Comparison of ENCODE assay signal across 8 mouse cellular contexts in genomic region chr17:27819011-27819410, GRCm38 (mm10). TPM values are rescaled to one million over a fixed set of nuclear protein-coding genes. Genes with fewer than 3 reads are reported as not detected.
DNase-seq lines count a peak whose midpoint lies in the region; ATAC-seq lines count a peak whose summit lies in the region.

No protein-coding gene starts in this region.

- H3K36me3 ChIP-seq in hindbrain, embryonic 13.5 days: no peaks in the 10 kb centered on the region
- no peaks in the 10 kb centered on the region for H3K36me3 ChIP-seq in midbrain, embryonic 13.5 days

- peak overlapping the region; percentile 93 for H3K9ac ChIP-seq in hindbrain, embryonic 13.5 days
- peak overlapping the region; percentile 97 for H3K9ac ChIP-seq in midbrain, embryonic 13.5 days (replicated peaks)

- H3K27ac ChIP-seq in hindbrain, embryonic 13.5 days: no peak overlapping the region
- H3K27ac ChIP-seq in midbrain, embryonic 13.5 days: no peak overlapping the region

- no peaks in the 10 kb centered on the region for H3K27me3 ChIP-seq in hindbrain, embryonic 13.5 days
- no peaks in the 10 kb centered on the region for H3K27me3 ChIP-seq in midbrain, embryonic 13.5 days

- ATAC-seq in hindbrain, embryonic 13.5 days (ENCODE audit: low FRiP score): no peak
- no peak for ATAC-seq in midbrain, embryonic 13.5 days

- peak overlapping the region; percentile 97 for H3K4me3 ChIP-seq in hindbrain, embryonic 13.5 days
- peak overlapping the region; percentile 100 for H3K4me3 ChIP-seq in midbrain, embryonic 13.5 days (replicated peaks)

- peak; percentile 47 for DNase-seq in kidney, adult 9 months
- no peak for DNase-seq in kidney, adult 8-10 months
- DNase-seq in adipocyte (ENCODE audit: low spot score): peak; percentile 45
- no peak for DNase-seq in layer of hippocampus, postnatal 14 days (ENCODE audit: low spot score in 2 of 2)
- DNase-seq in gastrocnemius, postnatal 25 days: no peak
- no peak for DNase-seq in urinary bladder, postnatal 4 days (ENCODE audit: low spot score in 2 of 2)

- WGBS in hindbrain, embryonic 13.5 days: 29% methylated on average over 7 of the region's 7 CpGs
- 23% methylated on average over 7 of the region's 7 CpGs for WGBS in midbrain, embryonic 13.5 days

- peak overlapping the region; percentile 95 for H3K4me2 ChIP-seq in hindbrain, embryonic 13.5 days
- peak overlapping the region; percentile 86 for H3K4me2 ChIP-seq in midbrain, embryonic 13.5 days (replicated peaks)

- peaks cover 29% of the 10 kb centered on the region for H3K4me1 ChIP-seq in hindbrain, embryonic 13.5 days (replicated peaks)
- peaks cover 32% of the 10 kb centered on the region for H3K4me1 ChIP-seq in midbrain, embryonic 13.5 days (replicated peaks)

- H3K9me3 ChIP-seq in hindbrain, embryonic 13.5 days: no peaks in the 10 kb centered on the region
- no peaks in the 10 kb centered on the region for H3K9me3 ChIP-seq in midbrain, embryonic 13.5 days

RNA-seq across cellular contexts. Expression of gene D17Wsu92e, which starts 1.4 kb away (rescaled TPM):
- polyA plus RNA-seq in hindbrain, embryonic 13.5 days (2015; fragmentation: Nextera tagmentation; extraction: Ambion mirVana): 10.0 and 10.1 TPM in 2 replicates
- 9.6 and 9.7 TPM in 2 replicates for polyA plus RNA-seq in midbrain, embryonic 13.5 days (2015; fragmentation: Nextera tagmentation; extraction: Ambion mirVana)
- total RNA-seq in layer of hippocampus, postnatal 14 days (2021): 100 to 1,000 TPM; 121 to 130 TPM
- 100 to 1,000 TPM; 125 to 149 TPM for total RNA-seq in gastrocnemius, postnatal 25 days (2021)

RNA-seq across cellular contexts. Expression of gene Snrpc, which starts 18.9 kb away (rescaled TPM):
- polyA plus RNA-seq in hindbrain, embryonic 13.5 days (2015; fragmentation: Nextera tagmentation; extraction: Ambion mirVana): 260 and 270 TPM in 2 replicates
- polyA plus RNA-seq in midbrain, embryonic 13.5 days (2015; fragmentation: Nextera tagmentation; extraction: Ambion mirVana): 304 and 309 TPM in 2 replicates
- total RNA-seq in layer of hippocampus, postnatal 14 days (2021): 10 to 100 TPM; 65.3 to 70.2 TPM
- total RNA-seq in gastrocnemius, postnatal 25 days (2021): 10 to 100 TPM; 62.8 to 63.4 TPM

RNA-seq across cellular contexts. Expression of gene Uhrf1bp1, which starts 37.2 kb away (rescaled TPM):
- 5.6 and 6.7 TPM in 2 replicates for polyA plus RNA-seq in hindbrain, embryonic 13.5 days (2015; fragmentation: Nextera tagmentation; extraction: Ambion mirVana)
- polyA plus RNA-seq in midbrain, embryonic 13.5 days (2015; fragmentation: Nextera tagmentation; extraction: Ambion mirVana): 6.6 and 7.3 TPM in 2 replicates
- 10 to 100 TPM; 16.1 to 20.3 TPM for total RNA-seq in layer of hippocampus, postnatal 14 days (2021)
- 10 to 100 TPM; 21.5 to 24.4 TPM for total RNA-seq in gastrocnemius, postnatal 25 days (2021)

Comparison
In these comparisons a context has a peak if more than half of its experiments do, and no peak if none do; other contexts are left out.
1. DNase-seq: peak in kidney, adult 9 months (single experiment) and adipocyte (single experiment); none in kidney, adult 8-10 months (0 of 2), layer of hippocampus, postnatal 14 days (0 of 2), gastrocnemius, postnatal 25 days (single experiment) and urinary bladder, postnatal 4 days (0 of 2).